Mouse (Mus musculus): ENCODE data around the gene Ptbp2.

Gene Ptbp2

DNA sequence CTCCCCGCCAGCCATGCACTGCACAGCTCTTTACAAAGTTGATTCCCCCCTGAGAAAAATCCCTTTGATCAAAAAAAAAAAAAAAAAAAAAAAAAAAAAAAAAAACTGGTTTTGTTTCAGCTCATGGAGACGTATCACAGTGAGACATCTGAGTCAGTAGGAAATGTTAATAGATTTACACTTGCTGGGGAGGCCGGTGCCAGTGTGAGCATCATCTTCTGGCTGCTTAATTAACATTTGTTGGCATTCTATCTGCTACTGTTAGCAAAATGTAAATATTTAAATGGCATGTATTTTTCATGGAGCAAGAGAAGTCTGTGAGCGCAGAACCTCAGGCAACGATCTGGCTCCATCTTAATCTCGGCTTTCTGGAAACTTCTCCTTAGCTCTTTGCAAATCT, 99.5 kb downstream of the Ptbp2 start:
- no peak for DNase-seq (ENCODE audit: low read depth)
